Mouse (Mus musculus): ENCODE results near the gene Endog.

GRCm38 (mm10) chr2:30199984-30200383 lies 28.7 kb downstream of the Endog start:
- TF ChIP-seq CTCF (IDR thresholded peaks at IDR 0.05; ENCODE audit: borderline replicate concordance, extremely low read depth, insufficient read depth, insufficient read length), result no peak
- TF ChIP-seq POLR2A (IDR thresholded peaks at IDR 0.05; ENCODE audit: borderline replicate concordance, extremely low read depth, insufficient read depth, insufficient read length, poor library complexity, severe bottlenecking), result no peak

Measured in brain, embryonic 14.5 days (tissue).